Mouse (Mus musculus) cerebellum, adult 2 months (tissue): ENCODE data around the gene Elovl7. TPM values are rescaled to one million over a fixed set of nuclear protein-coding genes. Genes with fewer than 3 reads are reported as not detected.
A peak's percentile ranks its signal among the peaks of the same experiment; 100 is the strongest.

ENCODE experiments used
- DNase-seq, 2 experiments: peaks; one replicate each; pipeline ENCODE4 v3.0.0; 2021
- H3K27ac ChIP-seq: fragments of 200-500 bp; 2 replicates; pipeline ENCODE4 v1.5.1; 2012; ENCODE audit warnings: low read length, control low read depth, inconsistent platforms; ENCODE audit not compliant: insufficient read depth
- H3K27me3 ChIP-seq: fragments of 200-500 bp; 2 replicates; pipeline ENCODE4 v1.6.1; 2012; ENCODE audit warnings: inconsistent platforms, mild to moderate bottlenecking, low read length, moderate library complexity; ENCODE audit not compliant: control insufficient read depth, insufficient read depth
- H3K4me1 ChIP-seq: fragments of 200-500 bp; 2 replicates; pipeline ENCODE4 v1.6.1; 2011; ENCODE audit warnings: low read length; ENCODE audit not compliant: control insufficient read depth, insufficient read depth
- H3K4me3 ChIP-seq: fragments of 200-500 bp; replicated peaks from 2 replicates; pipeline ENCODE3; 2011; ENCODE audit warnings: mild to moderate bottlenecking, low read depth, low read length, control low read depth; ENCODE audit not compliant: insufficient read depth
- CTCF ChIP-seq: fragments of 200-500 bp; IDR thresholded peaks from 2 replicates; pipeline ENCODE4 v1.5.1; 2011; ENCODE audit warnings: low read depth, mild to moderate bottlenecking, control low read depth, low read length, moderate library complexity, borderline replicate concordance; ENCODE audit not compliant: insufficient read depth
- POLR2A ChIP-seq: fragments of 200-500 bp; IDR thresholded peaks from 2 replicates; pipeline ENCODE4 v1.6.1; 2011; ENCODE audit warnings: low read length, control low read depth, borderline replicate concordance; ENCODE audit not compliant: insufficient read depth
- WGBS: fragments of 180-500 bp; shearing (Covaris S2); methylation state at CpG from one replicate; pipeline ENCODE4 v1.1.7; 2018; 5-methylcytosine and 5-hydroxymethylcytosine counted together
- polyA plus RNA-seq: library from polyadenylated mRNA; depleted of rRNA; stranded (reverse); fragments of >200 nt; gene quantifications from 2 replicates; pipeline ENCODE4 v1.2.3, GENCODE M21; 2012

Gene Elovl7
- polyA plus RNA-seq, 1 experiment: 17.0 TPM

DNA sequence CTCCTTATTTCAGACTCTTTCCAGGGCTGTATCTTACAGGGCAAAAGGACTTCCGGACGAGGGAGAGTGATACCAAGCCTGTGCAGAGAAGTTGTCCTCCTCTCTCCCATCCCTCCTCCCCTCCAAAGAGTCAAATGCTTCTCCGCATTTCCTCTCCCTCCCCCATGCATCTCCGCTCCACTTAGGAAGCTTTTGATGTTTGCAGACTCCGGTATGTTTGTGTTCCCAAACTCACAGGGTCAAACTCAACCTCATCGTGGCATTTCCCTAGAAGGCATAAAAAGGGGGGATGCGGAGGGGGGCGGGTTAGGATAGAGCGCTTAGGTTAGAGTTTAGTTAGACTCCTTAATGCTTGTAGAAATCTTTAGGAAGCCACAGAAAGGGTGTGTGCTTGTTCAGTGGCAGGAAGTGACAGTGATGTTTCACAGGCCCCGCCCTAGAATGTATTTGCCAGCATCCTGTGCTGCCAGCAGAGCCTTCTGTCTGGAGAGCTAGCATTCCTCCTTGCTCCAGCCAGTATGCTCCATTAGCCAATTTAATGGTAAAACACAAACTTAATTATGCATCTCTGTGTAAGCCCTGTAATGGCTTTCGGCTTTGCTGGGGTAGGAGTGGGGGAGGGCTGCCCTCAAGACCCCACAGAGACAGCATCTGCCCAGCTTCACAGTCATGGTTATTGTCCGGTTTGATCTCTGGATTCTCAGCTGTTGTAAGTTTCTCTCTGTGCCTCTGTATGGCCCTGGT, 83.3 kb downstream of the Elovl7 start:
- WGBS: 27% methylated on average over 12 of the region's 12 CpGs
- Histone ChIP-seq H3K4me1 (no peaks in the 10 kb centered on the region), H3K27ac (no peak overlapping the region), H3K4me3 (no peak overlapping the region), H3K27me3 (no peaks in the 10 kb centered on the region)
- TF ChIP-seq POLR2A (no peak), CTCF (no peak)
- DNase-seq: peak in 1 of 2 experiments; percentile 14

GRCm38 (mm10) chr13:108298241-108298640, 84.0 kb downstream of the Elovl7 start:
- TF ChIP-seq CTCF (no peak), POLR2A (no peak)

DNA sequence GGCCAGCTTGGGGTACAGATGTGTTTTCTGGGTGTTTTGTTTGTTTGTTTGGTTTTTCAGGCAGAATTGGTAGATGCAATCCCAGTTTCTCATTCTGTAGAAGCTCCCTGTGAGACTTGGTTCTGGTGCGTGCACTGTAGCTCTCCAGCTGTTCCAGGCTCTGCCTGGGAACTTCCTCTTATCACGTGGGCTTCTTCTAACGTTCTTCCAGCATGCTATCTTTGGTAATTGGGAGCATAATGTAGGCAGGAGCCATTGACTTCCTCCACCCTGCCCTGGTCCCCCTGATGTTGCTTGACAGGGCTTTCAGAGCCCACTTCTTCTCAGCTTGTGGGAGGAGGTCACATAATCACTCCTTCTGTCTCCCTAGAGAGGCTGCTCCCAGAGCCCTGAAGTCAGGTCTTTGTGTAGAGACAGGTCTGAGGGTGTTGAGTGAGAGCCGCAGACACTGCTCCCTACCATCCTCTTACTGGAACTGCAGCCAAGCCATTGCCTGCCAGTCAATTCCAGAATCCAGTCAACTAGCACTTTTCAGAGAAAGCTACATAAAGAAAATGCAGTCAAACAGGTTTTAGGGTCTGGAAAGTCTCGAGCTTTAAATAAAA, 86.2 kb downstream of the Elovl7 start:
- Histone ChIP-seq H3K27ac (no peak overlapping the region), H3K27me3 (no peaks in the 10 kb centered on the region; the same call in 1 of the 2 replicates), H3K4me3 (no peak overlapping the region), H3K4me1 (no peaks in the 10 kb centered on the region)
- 33% methylated on average over 5 of the region's 5 CpGs for WGBS
- DNase-seq: no peak
- TF ChIP-seq POLR2A: no peak
- TF ChIP-seq CTCF: no peak

More at GRCm38 (mm10) chr13:108298241-108298640, 84.0 kb downstream of the Elovl7 start:
- Histone ChIP-seq H3K27ac (no peak overlapping the region), H3K27me3 (no peaks in the 10 kb centered on the region), H3K4me3 (no peak overlapping the region), H3K4me1 (no peaks in the 10 kb centered on the region)
- WGBS: 78% methylated on average over 5 of the region's 5 CpGs
- no peak for DNase-seq

- WGBS: 62% methylated on average over 7 of the region's 7 CpGs
- H3K4me1 ChIP-seq: no peaks in the 10 kb centered on the region
- H3K4me3 ChIP-seq: no peak overlapping the region
- DNase-seq: peak in 1 of 2 experiments; percentile 24
- TF ChIP-seq CTCF (no peak), POLR2A (no peak)
- H3K27me3 ChIP-seq: no peaks in the 10 kb centered on the region; the same call in 1 of the 2 replicates
- H3K27ac ChIP-seq: no peak overlapping the region; the same call in 1 of the 2 replicates
Measured at GRCm38 (mm10) chr13:108301411-108301810, 87.2 kb downstream of the Elovl7 start.

DNA sequence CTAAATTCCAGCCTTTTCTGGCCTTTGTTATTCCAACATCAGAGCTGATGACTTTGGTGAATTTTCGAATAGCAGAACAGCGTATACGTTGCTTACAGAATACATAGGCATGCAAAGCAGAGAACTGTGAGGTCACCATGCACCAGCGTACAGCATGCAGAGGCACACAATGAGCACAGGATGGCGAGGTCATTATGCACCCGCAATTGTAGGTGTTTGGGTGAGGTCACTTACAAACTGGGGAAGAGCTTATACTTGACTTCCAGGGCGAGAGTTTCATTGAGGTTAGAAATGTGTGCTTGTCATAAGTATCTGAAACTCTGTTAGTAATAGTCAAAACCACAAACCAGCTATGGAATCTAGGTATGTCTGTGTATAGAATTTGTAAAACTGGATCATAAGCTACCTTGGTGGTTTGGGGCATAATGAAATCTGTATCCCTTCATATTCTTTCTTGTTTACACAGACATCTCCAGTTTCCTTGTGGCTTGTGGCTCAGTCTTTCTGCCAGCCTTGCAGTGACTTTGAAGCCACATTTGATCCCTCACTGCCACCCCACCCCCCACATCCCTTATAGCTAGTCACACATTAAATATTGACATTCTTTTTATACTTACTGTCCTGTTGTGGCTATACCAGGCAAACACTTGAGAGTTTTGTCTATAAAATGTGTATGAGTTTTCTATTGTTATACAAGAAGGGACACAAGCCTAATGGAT, 88.9 kb downstream of the Elovl7 start:
- H3K4me1 ChIP-seq: no peaks in the 10 kb centered on the region
- TF ChIP-seq CTCF: no peak
- no peak for TF ChIP-seq POLR2A
- H3K27ac ChIP-seq: no peak overlapping the region
- 86% methylated on average over 7 of the region's 7 CpGs for WGBS
- no peaks in the 10 kb centered on the region; the same call in 1 of the 2 replicates for H3K27me3 ChIP-seq
- no peak for DNase-seq
- H3K4me3 ChIP-seq: no peak overlapping the region

GRCm38 (mm10) chr13:108303841-108304240, 89.6 kb downstream of the Elovl7 start:
- no peaks in the 10 kb centered on the region for H3K4me1 ChIP-seq
- TF ChIP-seq POLR2A: no peak
- no peak for TF ChIP-seq CTCF
- no peak overlapping the region for H3K27ac ChIP-seq
- DNase-seq: no peak
- no peaks in the 10 kb centered on the region; the same call in 1 of the 2 replicates for H3K27me3 ChIP-seq
- no peak overlapping the region for H3K4me3 ChIP-seq
- 91% methylated on average over 1 of the region's 1 CpGs for WGBS

GRCm38 (mm10) chr13:108304680-108305079, 90.5 kb downstream of the Elovl7 start:
- H3K27me3 ChIP-seq: no peaks in the 10 kb centered on the region; the same call in 1 of the 2 replicates
- H3K4me3 ChIP-seq: no peak overlapping the region
- H3K27ac ChIP-seq: no peak overlapping the region
- DNase-seq: no peak
- H3K4me1 ChIP-seq: no peaks in the 10 kb centered on the region
- TF ChIP-seq CTCF: no peak
- TF ChIP-seq POLR2A: no peak
- WGBS: 48% methylated on average over 2 of the region's 2 CpGs
